Mouse (Mus musculus) embryonic fibroblast, embryonic 13.5 days (primary cell): Measurements from ENCODE around the gene Gnptab. TPM values are rescaled to one million over a fixed set of nuclear protein-coding genes. Genes with fewer than 3 reads are reported as not detected.
A peak's percentile ranks its signal among the peaks of the same experiment; 100 is the strongest.

Experiments used
- H3K27ac ChIP-seq: 2 replicates; pipeline ENCODE4 v1.5.1; 2012; ENCODE audit warnings: low read length, control low read depth, inconsistent platforms; ENCODE audit not compliant: insufficient read depth
- H3K4me1 ChIP-seq: 2 replicates; pipeline ENCODE4 v1.6.1; 2011; ENCODE audit warnings: low read length; ENCODE audit not compliant: control insufficient read depth, insufficient read depth
- H3K4me3 ChIP-seq: 2 replicates; pipeline ENCODE4 v1.5.1; 2011; ENCODE audit warnings: mild to moderate bottlenecking, control low read depth, low read length; ENCODE audit not compliant: insufficient read depth
- CTCF ChIP-seq: IDR thresholded peaks from 2 replicates; pipeline ENCODE4 v1.5.1; 2011; ENCODE audit warnings: mild to moderate bottlenecking, control low read depth, low read length, moderate library complexity, borderline replicate concordance; ENCODE audit not compliant: insufficient read depth
- POLR2A ChIP-seq: IDR thresholded peaks from 2 replicates; pipeline ENCODE4 v1.6.1; 2011; ENCODE audit warnings: low read depth, mild to moderate bottlenecking, control low read depth, low read length, moderate library complexity
- polyA plus RNA-seq: library from polyadenylated mRNA; stranded (reverse); fragments of >200 nt; gene quantifications from 2 replicates; pipeline ENCODE4 v1.2.4, GENCODE M21; 2011; ENCODE audit warnings: low read depth; ENCODE audit not compliant: missing spikeins, insufficient read length

Gnptab gene
- polyA plus RNA-seq, 1 experiment: 28.7 TPM

GRCm38 (mm10) chr10:88404220-88404619, 25.3 kb downstream of the Gnptab start:
- no peak overlapping the region for H3K27ac ChIP-seq
- no peak overlapping the region for H3K4me3 ChIP-seq
- TF ChIP-seq CTCF: no peak
- no peak for TF ChIP-seq POLR2A
- no peaks in the 10 kb centered on the region for H3K4me1 ChIP-seq

- H3K4me3 ChIP-seq: no peak overlapping the region
- 0 out of 2 replicates have a peak overlapping the region, but pooled peaks have one; percentile 23 for H3K27ac ChIP-seq
- H3K4me1 ChIP-seq: no peaks in the 10 kb centered on the region
- TF ChIP-seq POLR2A (no peak), CTCF (no peak)
These were observed 26.9 kb downstream of the Gnptab start for GRCm38 (mm10) chr10:88405812-88406211.

- no peaks in the 10 kb centered on the region for H3K4me1 ChIP-seq
- H3K4me3 ChIP-seq: no peak overlapping the region
- TF ChIP-seq POLR2A: no peak
- no peak for TF ChIP-seq CTCF
- H3K27ac ChIP-seq: no peak overlapping the region
These were observed 29.1 kb downstream of the Gnptab start for GRCm38 (mm10) chr10:88407875-88408631.

GRCm38 (mm10) chr10:88409751-88410150, 30.8 kb downstream of the Gnptab start:
- no peak overlapping the region for H3K27ac ChIP-seq
- no peaks in the 10 kb centered on the region for H3K4me1 ChIP-seq
- H3K4me3 ChIP-seq: no peak overlapping the region
- no peak for TF ChIP-seq CTCF
- TF ChIP-seq POLR2A: no peak

- Histone ChIP-seq H3K27ac (no peak overlapping the region), H3K4me3 (no peak overlapping the region), H3K4me1 (no peaks in the 10 kb centered on the region)
- TF ChIP-seq POLR2A (no peak), CTCF (no peak)
These were observed 33.5 kb downstream of the Gnptab start for GRCm38 (mm10) chr10:88412290-88412995.

GRCm38 (mm10) chr10:88417686-88418085, 38.8 kb downstream of the Gnptab start:
- Histone ChIP-seq H3K4me3 (no peak overlapping the region), H3K27ac (no peak overlapping the region), H3K4me1 (peaks cover 6% of the 10 kb centered on the region)
- TF ChIP-seq POLR2A: no peak
- no peak for TF ChIP-seq CTCF

- H3K4me3 ChIP-seq: no peak overlapping the region
- H3K4me1 ChIP-seq: peaks cover 6% of the 10 kb centered on the region
- H3K27ac ChIP-seq: peak overlapping the region; percentile 49
- TF ChIP-seq POLR2A (no peak), CTCF (no peak)
These were observed 41.2 kb downstream of the Gnptab start for GRCm38 (mm10) chr10:88420141-88420541.

GRCm38 (mm10) chr10:88420655-88421435, 41.9 kb downstream of the Gnptab start:
- Histone ChIP-seq H3K4me3 (no peak overlapping the region), H3K27ac (peak overlapping the region; percentile 49; the same call in 1 of the 2 replicates)
- TF ChIP-seq CTCF (no peak), POLR2A (no peak)

GRCm38 (mm10) chr10:88426158-88426816, 47.4 kb downstream of the Gnptab start:
- TF ChIP-seq POLR2A (no peak), CTCF (no peak)
- H3K4me1 ChIP-seq: no peaks in the 10 kb centered on the region

More at GRCm38 (mm10) chr10:88420655-88421435, 41.9 kb downstream of the Gnptab start:
- peaks cover 6% of the 10 kb centered on the region for H3K4me1 ChIP-seq

GRCm38 (mm10) chr10:88426896-88427295, 48.0 kb downstream of the Gnptab start:
- TF ChIP-seq CTCF (no peak), POLR2A (no peak)
- no peak overlapping the region for H3K27ac ChIP-seq
- H3K4me3 ChIP-seq: no peak overlapping the region
- H3K4me1 ChIP-seq: no peaks in the 10 kb centered on the region

More at GRCm38 (mm10) chr10:88426158-88426816, 47.4 kb downstream of the Gnptab start:
- Histone ChIP-seq H3K27ac (no peak overlapping the region), H3K4me3 (no peak overlapping the region)
